Comparison of ENCODE assay signal across 22 mouse cellular contexts in the genomic region with DNA sequence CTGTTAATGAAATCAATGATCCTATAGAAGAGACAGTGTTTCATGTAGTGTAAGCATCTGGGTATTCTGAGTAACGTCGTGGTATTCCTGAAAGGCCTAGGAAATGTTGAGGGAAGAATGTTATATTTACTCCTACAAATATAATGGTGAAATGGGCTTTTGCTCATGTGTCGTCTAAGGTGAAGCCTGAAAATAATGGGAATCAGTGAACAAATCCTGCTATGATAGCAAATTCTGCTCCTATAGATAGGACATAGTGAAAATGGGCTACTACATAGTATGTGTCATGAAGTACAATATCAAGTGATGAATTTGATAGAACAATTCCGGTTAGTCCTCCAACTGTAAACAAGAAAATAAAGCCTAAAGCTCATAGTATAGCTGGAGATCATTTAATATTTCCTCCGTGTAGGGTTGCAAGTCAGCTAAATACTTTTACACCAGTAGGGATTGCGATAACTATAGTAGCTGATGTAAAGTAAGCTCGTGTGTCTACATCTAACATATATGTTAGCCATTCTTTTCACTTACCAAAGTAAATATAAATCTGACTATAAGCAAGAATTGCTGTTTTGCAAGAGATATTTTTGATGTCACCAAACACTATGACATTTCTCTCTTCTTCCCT.
DNase-seq lines count a peak whose midpoint lies in the region; ATAC-seq and TF ChIP-seq lines count a peak whose summit lies in the region.
"Had no signal": no experiment of that assay in that cellular context is flagged by ENCODE, and none has a peak within 500 bp of the region (broad histone marks: within the 10 kb centered on the region; RNA-seq: fewer than 3 reads in every experiment).

No protein-coding gene starts in this region.

- no peak for DNase-seq in kidney, postnatal 0 days (ENCODE audit: low spot score)
- no peak for DNase-seq in kidney, adult 11 months
- peak; percentile 32 for DNase-seq in R1 (ENCODE audit: low read depth, low spot score)
- no peak for DNase-seq in left cerebral cortex, postnatal 36 days (ENCODE audit: low spot score in 2 of 2)
- DNase-seq in midbrain, embryonic 14.5 days, result no peak
- DNase-seq in thymus, adult 18-20 months, result no peak
- DNase-seq: adrenal gland, adult 8-10 months; cerebellum, adult 11-12 months; cerebellum, postnatal 36 days; gastrocnemius, postnatal 25 days; heart, postnatal 36 days; kidney, adult 8-10 months; kidney, postnatal 4 days; left cerebral cortex, postnatal 4 days; lung, postnatal 10 days; retina, postnatal 1 day; right cerebral cortex, postnatal 4 days; thymus, postnatal 4 days had no signal

- no peaks in the 10 kb centered on the region for H3K4me1 ChIP-seq in kidney, postnatal 0 days (replicated peaks; ENCODE audit: insufficient read depth, low read length)
- H3K4me1 ChIP-seq in liver, embryonic 16.5 days (ENCODE audit: control insufficient read depth, low read depth, low read length), result no peaks in the 10 kb centered on the region
- no peaks in the 10 kb centered on the region for H3K4me1 ChIP-seq in midbrain, embryonic 14.5 days (ENCODE audit: control insufficient read depth, insufficient read depth, low read length)
- H3K4me1 ChIP-seq: heart, embryonic 10.5 days had no signal

- no peak overlapping the region for H3K9ac ChIP-seq in kidney, postnatal 0 days (ENCODE audit: low read depth, low read length)
- H3K9ac ChIP-seq in liver, embryonic 16.5 days (ENCODE audit: low read depth, low read length), result no peak overlapping the region
- H3K9ac ChIP-seq in midbrain, embryonic 14.5 days (replicated peaks; ENCODE audit: low read length), result no peak overlapping the region
- H3K9ac ChIP-seq: liver, embryonic 14.5 days had no signal

- peaks cover 8% of the 10 kb centered on the region; the same call in 1 of the 2 replicates for H3K36me3 ChIP-seq in kidney, postnatal 0 days (ENCODE audit: insufficient read depth, low read length)
- no peaks in the 10 kb centered on the region for H3K36me3 ChIP-seq in liver, embryonic 16.5 days (ENCODE audit: control insufficient read depth, insufficient read depth)
- H3K36me3 ChIP-seq in midbrain, embryonic 14.5 days (ENCODE audit: control insufficient read depth, insufficient read depth, low read length), result peaks cover 13% of the 10 kb centered on the region; the same call in 1 of the 2 replicates

- no peak overlapping the region for H3K27ac ChIP-seq in kidney, postnatal 0 days
- no peak overlapping the region for H3K27ac ChIP-seq in liver, embryonic 16.5 days (ENCODE audit: low read length)
- no peak overlapping the region for H3K27ac ChIP-seq in midbrain, embryonic 14.5 days (replicated peaks; ENCODE audit: low read depth, low read length)
- H3K27ac ChIP-seq: heart, embryonic 10.5 days; liver, embryonic 14.5 days had no signal

- no peak for TF ChIP-seq CTCF in kidney, postnatal 0 days (IDR thresholded peaks at IDR 0.05; ENCODE audit: low read depth)

- no peaks in the 10 kb centered on the region for H3K9me3 ChIP-seq in kidney, postnatal 0 days (replicated peaks; ENCODE audit: low read length)
- H3K9me3 ChIP-seq in liver, embryonic 16.5 days (replicated peaks; ENCODE audit: control insufficient read depth, low read length), result no peaks in the 10 kb centered on the region
- H3K9me3 ChIP-seq in midbrain, embryonic 14.5 days (ENCODE audit: control insufficient read depth, low read length), result no peaks in the 10 kb centered on the region
- H3K9me3 ChIP-seq: heart, embryonic 10.5 days had no signal

- no peak overlapping the region for H3K4me2 ChIP-seq in kidney, postnatal 0 days (ENCODE audit: low read length)
- no peak overlapping the region for H3K4me2 ChIP-seq in liver, embryonic 16.5 days (ENCODE audit: low read depth, low read length)
- H3K4me2 ChIP-seq in midbrain, embryonic 14.5 days (ENCODE audit: low read length), result no peak overlapping the region

- intact Hi-C loops in left cerebral cortex, postnatal 36 days (cut with DNase I), result no loop called here

- 95% methylated on average over 7 of the region's 7 CpGs for WGBS in kidney, postnatal 0 days
- 82% methylated on average over 7 of the region's 7 CpGs for WGBS in liver, embryonic 16.5 days (ENCODE audit: insufficient replicate concordance)
- 95% methylated on average over 7 of the region's 7 CpGs for WGBS in midbrain, embryonic 14.5 days

- ATAC-seq in kidney, postnatal 0 days (replicated peaks; ENCODE audit: low FRiP score, low read depth), result peak; percentile 78
- ATAC-seq in liver, embryonic 16.5 days (ENCODE audit: low read depth), result peak; percentile 63; the same call in 1 of the 2 replicates
- ATAC-seq in midbrain, embryonic 14.5 days (ENCODE audit: low FRiP score, low TSS enrichment), result no peak; the same call in 1 of the 2 replicates
- ATAC-seq: hindbrain, embryonic 16.5 days had no signal

- no peaks in the 10 kb centered on the region for H3K27me3 ChIP-seq in kidney, postnatal 0 days (ENCODE audit: insufficient read depth, low read length)
- H3K27me3 ChIP-seq in liver, embryonic 16.5 days (ENCODE audit: control insufficient read depth, insufficient read depth, low read depth, low read length), result no peaks in the 10 kb centered on the region
- no peaks in the 10 kb centered on the region for H3K27me3 ChIP-seq in midbrain, embryonic 14.5 days (ENCODE audit: control insufficient read depth, insufficient read depth, low read length)

- H3K4me3 ChIP-seq in kidney, postnatal 0 days (replicated peaks; ENCODE audit: low read depth, low read length), result no peak overlapping the region
- no peak overlapping the region for H3K4me3 ChIP-seq in liver, embryonic 16.5 days (ENCODE audit: low read depth, low read length)
- no peak overlapping the region for H3K4me3 ChIP-seq in midbrain, embryonic 14.5 days (replicated peaks; ENCODE audit: low read depth, low read length)
- H3K4me3 ChIP-seq: heart, embryonic 10.5 days had no signal
